Mouse (Mus musculus): ENCODE results near the gene Ccni. TPM values are rescaled to one million over a fixed set of nuclear protein-coding genes. Genes with fewer than 3 reads are reported as not detected.

The Ccni gene
- polyA plus RNA-seq, 1 experiment from 2014 or later: 48.4 TPM

- DNase-seq (ENCODE audit: low spot score): no peak
- no peaks in the 10 kb centered on the region for H3K9me3 ChIP-seq (ENCODE audit: control insufficient read depth, low read length)
- H3K36me3 ChIP-seq (ENCODE audit: control insufficient read depth, insufficient read depth, low read length): peaks cover 11% of the 10 kb centered on the region; the same call in 1 of the 2 replicates
- H3K9ac ChIP-seq (ENCODE audit: low read length): no peak overlapping the region
- peaks cover 3% of the 10 kb centered on the region; the same call in 1 of the 2 replicates for H3K4me1 ChIP-seq (replicated peaks; ENCODE audit: control insufficient read depth, insufficient read depth)
- no peak overlapping the region for H3K4me2 ChIP-seq (replicated peaks; ENCODE audit: low read depth)
- 41% methylated on average over 12 of the region's 12 CpGs for WGBS
- no peak overlapping the region for H3K4me3 ChIP-seq (ENCODE audit: low read depth, low read length)
- H3K27ac ChIP-seq (replicated peaks): 0 out of 2 replicates have a peak overlapping the region, but pooled peaks have one; percentile 18
- no peaks in the 10 kb centered on the region for H3K27me3 ChIP-seq (ENCODE audit: control insufficient read depth, insufficient read depth, low read length)
- TF ChIP-seq EP300 (optimal IDR thresholded peaks at IDR 0.05): no peak
- no peak for TF ChIP-seq CTCF (IDR thresholded peaks at IDR 0.05; ENCODE audit: low read depth)
- ATAC-seq (ENCODE audit: low FRiP score, low TSS enrichment): no peak
Observed at GRCm38 (mm10) chr5:93143360-93144091, 62.8 kb downstream of the Ccni start.

GRCm38 (mm10) chr5:93140747-93141146 lies 65.5 kb downstream of the Ccni start:
- Histone ChIP-seq H3K9ac (ENCODE audit: low read length) (no peak overlapping the region), H3K27ac (replicated peaks) (no peak overlapping the region), H3K4me1 (replicated peaks; ENCODE audit: control insufficient read depth, insufficient read depth) (peaks cover 3% of the 10 kb centered on the region; the same call in 1 of the 2 replicates), H3K4me3 (ENCODE audit: low read depth, low read length) (no peak overlapping the region), H3K9me3 (ENCODE audit: control insufficient read depth, low read length) (no peaks in the 10 kb centered on the region), H3K36me3 (ENCODE audit: control insufficient read depth, insufficient read depth, low read length) (peaks cover 11% of the 10 kb centered on the region; the same call in 1 of the 2 replicates), H3K4me2 (replicated peaks; ENCODE audit: low read depth) (no peak overlapping the region), H3K27me3 (ENCODE audit: control insufficient read depth, insufficient read depth, low read length) (no peaks in the 10 kb centered on the region)
- no peak for TF ChIP-seq EP300 (optimal IDR thresholded peaks at IDR 0.05)
- no peak for TF ChIP-seq CTCF (IDR thresholded peaks at IDR 0.05; ENCODE audit: low read depth)
- ATAC-seq (ENCODE audit: low FRiP score, low TSS enrichment) (no peak), DNase-seq (ENCODE audit: low spot score) (no peak)
- WGBS: 79% methylated on average over 5 of the region's 5 CpGs

GRCm38 (mm10) chr5:93139350-93139749 lies 66.9 kb downstream of the Ccni start:
- Histone ChIP-seq H3K9ac (ENCODE audit: low read length) (no peak overlapping the region), H3K27me3 (ENCODE audit: control insufficient read depth, insufficient read depth, low read length) (no peaks in the 10 kb centered on the region), H3K4me1 (replicated peaks; ENCODE audit: control insufficient read depth, insufficient read depth) (no peaks in the 10 kb centered on the region), H3K4me2 (replicated peaks; ENCODE audit: low read depth) (no peak overlapping the region), H3K36me3 (ENCODE audit: control insufficient read depth, insufficient read depth, low read length) (peaks cover 11% of the 10 kb centered on the region; the same call in 1 of the 2 replicates), H3K9me3 (ENCODE audit: control insufficient read depth, low read length) (no peaks in the 10 kb centered on the region), H3K27ac (replicated peaks) (no peak overlapping the region), H3K4me3 (ENCODE audit: low read depth, low read length) (no peak overlapping the region)
- 91% methylated on average over 9 of the region's 9 CpGs for WGBS
- DNase-seq (ENCODE audit: low spot score): no peak
- no peak for TF ChIP-seq EP300 (optimal IDR thresholded peaks at IDR 0.05)
- TF ChIP-seq CTCF (IDR thresholded peaks at IDR 0.05; ENCODE audit: low read depth): no peak
- ATAC-seq (ENCODE audit: low FRiP score, low TSS enrichment): no peak

GRCm38 (mm10) chr5:93136956-93137586 lies 69.2 kb downstream of the Ccni start:
- Histone ChIP-seq H3K4me1 (replicated peaks; ENCODE audit: control insufficient read depth, insufficient read depth) (no peaks in the 10 kb centered on the region), H3K27me3 (ENCODE audit: control insufficient read depth, insufficient read depth, low read length) (no peaks in the 10 kb centered on the region), H3K9me3 (ENCODE audit: control insufficient read depth, low read length) (no peaks in the 10 kb centered on the region), H3K4me3 (ENCODE audit: low read depth, low read length) (no peak overlapping the region), H3K9ac (ENCODE audit: low read length) (no peak overlapping the region), H3K4me2 (replicated peaks; ENCODE audit: low read depth) (no peak overlapping the region), H3K27ac (replicated peaks) (peak overlapping the region; percentile 78), H3K36me3 (ENCODE audit: control insufficient read depth, insufficient read depth, low read length) (peaks cover 11% of the 10 kb centered on the region; the same call in 1 of the 2 replicates)
- TF ChIP-seq EP300 (optimal IDR thresholded peaks at IDR 0.05) (no peak), CTCF (IDR thresholded peaks at IDR 0.05; ENCODE audit: low read depth) (no peak)
- DNase-seq (ENCODE audit: low spot score) (no peak), ATAC-seq (ENCODE audit: low FRiP score, low TSS enrichment) (peak; percentile 63; the same call in 1 of the 2 replicates)
- 55% methylated on average over 5 of the region's 5 CpGs for WGBS

- H3K27me3 ChIP-seq (ENCODE audit: control insufficient read depth, insufficient read depth, low read length): no peaks in the 10 kb centered on the region
- peaks cover under 1% of the 10 kb centered on the region; the same call in 1 of the 2 replicates for H3K4me1 ChIP-seq (replicated peaks; ENCODE audit: control insufficient read depth, insufficient read depth)
- no peak for TF ChIP-seq CTCF (IDR thresholded peaks at IDR 0.05; ENCODE audit: low read depth)
- no peak for TF ChIP-seq EP300 (optimal IDR thresholded peaks at IDR 0.05)
- ATAC-seq (ENCODE audit: low FRiP score, low TSS enrichment): no peak
- H3K4me3 ChIP-seq (ENCODE audit: low read depth, low read length): no peak overlapping the region
- peaks cover 4% of the 10 kb centered on the region; the same call in 1 of the 2 replicates for H3K36me3 ChIP-seq (ENCODE audit: control insufficient read depth, insufficient read depth, low read length)
- H3K9ac ChIP-seq (ENCODE audit: low read length): no peak overlapping the region
- H3K27ac ChIP-seq (replicated peaks): no peak overlapping the region
- no peak overlapping the region for H3K4me2 ChIP-seq (replicated peaks; ENCODE audit: low read depth)
- WGBS: 73% methylated on average over 10 of the region's 10 CpGs
- no peaks in the 10 kb centered on the region for H3K9me3 ChIP-seq (ENCODE audit: control insufficient read depth, low read length)
- no peak for DNase-seq (ENCODE audit: low spot score)
Observed at GRCm38 (mm10) chr5:93135368-93136107, 70.8 kb downstream of the Ccni start.

All from stomach, postnatal 0 days (tissue).